Mouse (Mus musculus) lung, embryonic 14.5 days (tissue): ENCODE measurements around the gene Myzap. TPM values are rescaled to one million over a fixed set of nuclear protein-coding genes. Genes with fewer than 3 reads are reported as not detected.

Experiments
- ATAC-seq: fragments of 200-750 bp; cut with Nextera tagmentation; 2 replicates; pipeline ENCODE4 v1.8.0; 2017; ENCODE audit warnings: mild to moderate bottlenecking, moderate TSS enrichment, moderate library complexity; ENCODE audit not compliant: insufficient read depth
- DNase-seq: peaks from one replicate; pipeline ENCODE4 v3.0.0-alpha.2; 2015
- H3K27ac ChIP-seq: fragments of 300-500 bp; sonication (generic); 2 replicates; pipeline ENCODE4 v1.5.1; 2014; ENCODE audit warnings: low read depth, mild to moderate bottlenecking, moderate library complexity
- H3K27me3 ChIP-seq: fragments of 300-500 bp; sonication (generic); 2 replicates; pipeline ENCODE4 v1.6.1; 2014; ENCODE audit warnings: low read length, control low read depth; ENCODE audit not compliant: insufficient read depth
- H3K36me3 ChIP-seq: fragments of 300-500 bp; sonication (generic); 2 replicates; pipeline ENCODE4 v1.6.1; 2014; ENCODE audit warnings: control low read depth; ENCODE audit not compliant: insufficient read depth
- H3K4me1 ChIP-seq: fragments of 300-500 bp; sonication (generic); 2 replicates; pipeline ENCODE4 v1.6.1; 2014; ENCODE audit warnings: antibody characterized with exemption, control low read depth; ENCODE audit not compliant: insufficient read depth
- H3K4me2 ChIP-seq: fragments of 300-500 bp; sonication (generic); 2 replicates; pipeline ENCODE4 v1.6.1; 2014; ENCODE audit warnings: mild to moderate bottlenecking
- H3K4me3 ChIP-seq: fragments of 300-500 bp; sonication (generic); 2 replicates; pipeline ENCODE4 v1.5.1; 2014; ENCODE audit warnings: low read depth, low read length
- H3K9ac ChIP-seq: fragments of 300-500 bp; sonication (generic); 2 replicates; pipeline ENCODE4 v1.6.1; 2014
- H3K9me3 ChIP-seq: fragments of 300-500 bp; sonication (generic); 2 replicates; pipeline ENCODE4 v1.6.1; 2016; ENCODE audit warnings: low read depth, low read length, control low read depth
- CTCF ChIP-seq: IDR thresholded peaks from 2 replicates; pipeline ENCODE4 v1.5.1; 2016; ENCODE audit warnings: antibody characterized with exemption, low read depth
- WGBS: fragments of 180-500 bp; shearing (Covaris S2); extraction: QIAGEN DNeasy Blood & Tissue Kit; methylation state at CpG from one replicate; pipeline ENCODE4 v1.1.7; 2014; 5-methylcytosine and 5-hydroxymethylcytosine counted together
- polyA plus RNA-seq: library from polyadenylated mRNA; unstranded; fragments of >200 nt; fragmentation: Nextera tagmentation; extraction: Ambion mirVana; gene quantifications from 2 replicates; pipeline ENCODE4 v1.2.1, GENCODE M21; 2014

Gene Myzap
- polyA plus RNA-seq, 1 experiment from 2014 or later: 39.0 TPM

DNA sequence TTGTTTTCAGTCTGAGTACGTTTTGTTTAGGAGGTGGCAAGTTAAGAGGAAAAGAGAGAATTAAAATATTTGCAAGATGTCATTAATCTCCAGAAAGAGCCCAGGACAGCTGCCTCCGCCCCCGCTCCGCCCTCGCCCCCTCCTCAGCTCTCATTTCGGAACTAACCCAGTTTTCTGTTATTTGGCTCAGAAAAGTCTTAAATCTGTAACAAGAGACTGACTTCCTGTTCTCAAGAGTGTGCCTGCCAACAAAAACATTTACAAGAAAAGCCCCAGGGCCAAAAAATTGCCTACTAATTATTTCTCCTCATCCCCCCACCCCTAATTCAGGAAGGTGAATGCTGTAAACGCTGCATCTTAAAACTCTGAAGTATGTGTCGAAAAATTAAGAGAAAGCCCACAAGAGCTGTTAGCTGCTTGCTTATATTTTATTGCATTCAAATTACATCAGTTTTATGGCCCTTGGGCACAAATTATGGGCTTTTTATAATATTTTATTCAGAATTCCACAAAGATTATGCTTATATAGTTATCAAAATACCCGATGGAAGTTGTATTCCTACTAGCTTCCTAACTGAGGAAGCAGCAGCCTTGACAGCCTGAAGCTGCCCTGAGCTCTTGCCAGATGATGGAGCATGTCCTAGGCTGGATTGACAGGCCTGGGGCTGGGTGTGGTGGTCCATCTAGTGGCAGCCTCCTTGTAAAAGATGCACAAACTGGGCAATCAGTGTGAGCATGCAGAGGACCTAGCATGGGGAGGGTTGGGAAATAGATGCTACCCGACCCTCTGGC lies 93.6 kb downstream of the Myzap start:
- H3K4me1 ChIP-seq: no peaks in the 10 kb centered on the region
- H3K4me3 ChIP-seq: no peak overlapping the region
- H3K27ac ChIP-seq: peak overlapping the region; percentile 30; the same call in 1 of the 2 replicates
- peak; percentile 16; the same call in 1 of the 2 replicates for TF ChIP-seq CTCF
- H3K36me3 ChIP-seq: no peaks in the 10 kb centered on the region
- no peak overlapping the region for H3K9ac ChIP-seq
- H3K9me3 ChIP-seq: no peaks in the 10 kb centered on the region
- 33% methylated on average over 10 of the region's 10 CpGs for WGBS
- no peak overlapping the region for H3K4me2 ChIP-seq
- DNase-seq: peak; percentile 70
- H3K27me3 ChIP-seq: no peaks in the 10 kb centered on the region
- no peak for ATAC-seq

DNA sequence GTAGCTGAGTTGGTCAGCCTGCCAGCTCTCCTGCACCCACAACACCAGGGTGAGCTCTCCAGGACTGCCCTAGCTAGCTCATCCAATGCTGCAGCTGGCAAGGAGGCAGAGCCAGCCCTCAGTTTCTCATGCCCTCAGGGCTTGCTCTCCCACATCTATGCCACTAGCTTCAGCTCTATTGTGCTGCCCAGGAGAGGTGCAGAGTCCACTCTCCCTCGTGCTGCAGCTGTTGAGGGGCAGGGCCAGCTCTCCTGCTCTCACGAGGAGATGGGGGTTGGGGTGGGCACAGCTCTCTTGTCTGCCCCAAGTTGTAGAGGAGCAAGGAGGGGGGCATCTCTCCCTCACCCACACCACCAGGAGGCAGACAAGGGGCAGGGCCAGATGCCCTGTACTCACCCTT lies 95.5 kb downstream of the Myzap start:
- 46% methylated on average over 2 of the region's 2 CpGs for WGBS

DNA sequence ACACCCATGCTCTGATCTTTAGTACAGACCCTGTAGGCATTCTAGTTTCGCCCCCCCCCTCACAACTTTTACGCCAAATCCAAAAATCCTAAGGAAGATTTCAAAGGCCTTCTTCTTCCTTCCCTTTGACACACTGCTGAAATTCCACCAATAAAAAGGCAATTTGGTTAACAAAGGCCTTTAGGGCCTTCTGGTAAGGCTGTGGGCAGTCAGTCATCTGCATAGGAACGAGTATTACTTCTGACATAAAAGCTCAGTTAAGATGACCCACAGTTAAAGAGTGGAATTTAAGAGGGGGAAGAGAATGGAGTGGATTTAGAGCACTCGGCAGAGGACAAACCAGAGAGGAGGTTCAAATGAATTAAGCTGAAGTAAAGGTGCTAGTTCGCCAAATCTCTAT lies 98.4 kb downstream of the Myzap start:
- ATAC-seq: no peak
- H3K4me2 ChIP-seq: no peak overlapping the region
- no peaks in the 10 kb centered on the region for H3K9me3 ChIP-seq
- H3K9ac ChIP-seq: no peak overlapping the region
- 80% methylated on average over 5 of the region's 5 CpGs for WGBS
- no peak overlapping the region for H3K4me3 ChIP-seq
- DNase-seq: no peak
- TF ChIP-seq CTCF: no peak
- no peak overlapping the region for H3K27ac ChIP-seq
- no peaks in the 10 kb centered on the region for H3K27me3 ChIP-seq
- no peaks in the 10 kb centered on the region for H3K36me3 ChIP-seq
- no peaks in the 10 kb centered on the region; the same call in 1 of the 2 replicates for H3K4me1 ChIP-seq

More for the DNA sequence above, 95.5 kb downstream of the Myzap start:
- Histone ChIP-seq H3K27ac (no peak overlapping the region), H3K4me2 (no peak overlapping the region), H3K27me3 (no peaks in the 10 kb centered on the region), H3K9me3 (no peaks in the 10 kb centered on the region), H3K4me1 (no peaks in the 10 kb centered on the region; the same call in 1 of the 2 replicates), H3K9ac (no peak overlapping the region), H3K36me3 (no peaks in the 10 kb centered on the region), H3K4me3 (no peak overlapping the region)
- no peak for TF ChIP-seq CTCF
- no peak for DNase-seq
- ATAC-seq: no peak

DNA sequence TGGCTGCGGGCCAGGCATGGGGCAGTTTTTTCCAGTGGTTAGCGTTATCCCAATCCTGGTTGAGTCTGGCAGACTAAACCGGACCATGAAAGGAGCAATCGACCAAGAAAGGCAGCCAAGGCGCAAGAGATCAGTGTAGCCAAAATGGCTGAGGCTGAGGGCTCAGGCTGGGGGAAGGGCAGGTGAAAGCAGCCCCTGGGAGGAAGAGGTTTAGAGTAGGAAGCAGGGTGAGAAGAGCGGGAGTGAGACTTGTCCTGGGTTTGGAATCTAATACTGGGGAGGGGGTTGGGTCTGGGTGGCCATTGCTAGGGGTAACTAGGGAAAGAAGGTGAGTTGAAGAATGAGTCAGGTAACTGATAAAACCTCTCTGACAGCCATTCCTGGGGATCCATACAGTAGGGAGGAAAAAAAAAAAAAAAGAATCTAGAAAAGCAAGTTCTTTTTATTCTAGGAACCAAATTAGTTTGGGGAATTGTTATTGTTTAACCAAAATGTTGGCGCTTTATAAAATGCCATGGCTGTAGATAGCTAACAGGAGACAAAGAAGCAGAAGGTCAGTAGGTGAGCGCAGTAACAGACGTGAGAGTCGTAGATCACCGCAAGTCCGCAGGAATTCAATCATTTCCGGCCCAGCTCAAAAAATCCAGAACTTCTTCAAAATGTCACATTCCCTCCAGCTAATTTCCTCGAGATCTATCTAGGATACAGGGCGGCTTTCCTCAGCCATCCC lies 99.7 kb downstream of the Myzap start:
- Histone ChIP-seq H3K36me3 (no peaks in the 10 kb centered on the region), H3K4me1 (no peaks in the 10 kb centered on the region; the same call in 1 of the 2 replicates), H3K27me3 (no peaks in the 10 kb centered on the region), H3K4me3 (no peak overlapping the region), H3K27ac (0 out of 2 replicates have a peak overlapping the region, but pooled peaks have one; percentile 15), H3K9me3 (no peaks in the 10 kb centered on the region), H3K4me2 (no peak overlapping the region), H3K9ac (no peak overlapping the region)
- no peak for DNase-seq
- no peak for ATAC-seq
- TF ChIP-seq CTCF: no peak
- 56% methylated on average over 15 of the region's 15 CpGs for WGBS

DNA sequence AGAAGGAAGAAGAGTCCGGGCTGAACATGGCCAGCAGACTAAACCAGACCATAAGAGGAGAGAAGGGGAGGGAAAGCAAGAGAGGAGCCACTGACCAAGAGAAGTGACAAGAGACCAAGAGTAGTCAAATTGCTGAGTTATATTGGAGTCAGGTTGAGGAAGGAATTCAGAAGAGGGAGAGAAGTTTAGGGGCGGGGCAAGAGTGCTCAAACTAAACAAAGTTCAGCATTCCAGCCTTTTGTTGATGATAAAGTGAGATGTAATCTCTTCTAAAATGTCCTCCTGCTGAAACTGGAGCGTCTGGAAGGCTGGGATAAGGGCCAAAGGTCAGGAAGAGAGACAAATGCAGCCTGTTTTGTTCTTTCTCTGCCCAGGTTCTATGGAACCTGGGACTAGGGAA lies 102.1 kb downstream of the Myzap start:
- 24% methylated on average over 3 of the region's 3 CpGs for WGBS
- ATAC-seq (no peak), DNase-seq (no peak)
- Histone ChIP-seq H3K4me1 (no peaks in the 10 kb centered on the region; the same call in 1 of the 2 replicates), H3K4me3 (no peak overlapping the region), H3K36me3 (no peaks in the 10 kb centered on the region), H3K4me2 (no peak overlapping the region), H3K27me3 (no peaks in the 10 kb centered on the region), H3K9me3 (no peaks in the 10 kb centered on the region), H3K9ac (no peak overlapping the region), H3K27ac (no peak overlapping the region)
- TF ChIP-seq CTCF: no peak

DNA sequence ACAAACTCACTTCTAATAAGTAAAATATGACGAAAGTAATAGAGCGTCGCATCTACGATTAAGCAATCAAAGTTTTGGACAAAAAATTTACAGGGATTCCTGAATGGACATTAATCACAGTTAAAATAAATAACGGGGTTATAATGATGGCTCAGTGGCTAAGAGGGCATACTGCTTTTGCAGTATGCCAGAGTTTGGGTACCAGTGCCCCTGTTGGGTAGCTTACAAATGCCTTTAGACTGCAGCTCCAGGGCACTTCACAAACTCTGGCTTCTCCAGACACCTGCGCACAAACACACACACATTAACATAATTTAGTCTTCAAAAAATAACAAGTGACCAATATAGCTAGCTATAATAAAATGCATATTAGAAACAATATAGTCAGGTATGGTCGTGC lies 106.0 kb downstream of the Myzap start:
- peak overlapping the region; percentile 81 for H3K4me2 ChIP-seq
- H3K4me1 ChIP-seq: no peaks in the 10 kb centered on the region
- peak overlapping the region; percentile 94 for H3K27ac ChIP-seq
- no peaks in the 10 kb centered on the region for H3K27me3 ChIP-seq
- 40% methylated on average over 7 of the region's 7 CpGs for WGBS
- no peaks in the 10 kb centered on the region for H3K9me3 ChIP-seq
- ATAC-seq: 0 out of 2 replicates have a peak, but pooled peaks have one; percentile 9
- H3K36me3 ChIP-seq: peaks cover 28% of the 10 kb centered on the region
- peak overlapping the region; percentile 95 for H3K4me3 ChIP-seq
- H3K9ac ChIP-seq: peak overlapping the region; percentile 100; the same call in 1 of the 2 replicates
- no peak for TF ChIP-seq CTCF
- DNase-seq: no peak
